Mouse (Mus musculus): ENCODE measurements around the gene Cnpy1.

The Cnpy1 gene

DNA sequence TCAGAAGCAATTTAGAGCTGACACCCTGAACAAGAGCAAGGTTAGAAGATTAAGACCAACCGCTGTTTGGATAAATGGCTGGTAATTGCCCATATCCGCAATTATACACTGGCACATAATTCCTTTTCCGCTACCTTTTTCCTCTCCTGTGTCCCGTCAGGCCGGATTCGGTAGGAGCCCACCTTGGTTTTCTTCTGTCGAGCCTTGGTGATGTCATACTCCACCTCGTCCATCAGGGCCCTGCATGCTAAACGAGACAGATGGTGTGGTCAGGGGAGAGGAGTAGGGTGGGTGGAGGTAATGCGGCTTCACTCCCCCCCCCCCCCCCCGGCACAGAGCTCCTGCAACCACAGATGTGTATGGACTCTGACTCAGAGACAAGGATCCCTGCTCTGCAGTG is at the start of gene Cnpy1:
TSS of gene Cnpy1 (minus strand) at position 233 of the 400 bp plus-strand sequence.
- no peak for DNase-seq

- DNase-seq, result peak; percentile 94
Measured at GRCm38 (mm10) chr5:28293990-28294389, 48.4 kb upstream of the Cnpy1 start.

DNA sequence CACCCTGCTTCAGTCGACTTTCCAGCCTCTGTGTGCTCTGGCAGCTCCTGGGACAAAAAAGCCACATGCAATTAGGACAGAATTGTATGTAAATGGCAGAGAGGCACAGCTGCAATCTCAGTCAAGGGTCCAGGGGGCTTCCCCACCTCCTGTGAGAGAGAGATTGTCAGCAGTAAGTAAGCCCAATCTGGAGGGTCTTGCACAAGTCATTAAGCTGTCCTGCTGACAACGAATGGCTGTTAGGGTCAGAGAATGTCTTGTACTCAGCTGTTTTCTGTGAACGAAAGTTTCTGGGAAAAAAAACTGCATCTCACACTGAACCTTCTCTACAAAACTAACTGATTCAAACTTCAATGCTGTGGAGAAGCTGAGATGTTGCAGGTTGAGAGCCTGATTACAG is 46.7 kb upstream of the Cnpy1 start:
- DNase-seq, result no peak

- DNase-seq, result no peak
Measured at GRCm38 (mm10) chr5:28291118-28291850, 45.7 kb upstream of the Cnpy1 start.

DNA sequence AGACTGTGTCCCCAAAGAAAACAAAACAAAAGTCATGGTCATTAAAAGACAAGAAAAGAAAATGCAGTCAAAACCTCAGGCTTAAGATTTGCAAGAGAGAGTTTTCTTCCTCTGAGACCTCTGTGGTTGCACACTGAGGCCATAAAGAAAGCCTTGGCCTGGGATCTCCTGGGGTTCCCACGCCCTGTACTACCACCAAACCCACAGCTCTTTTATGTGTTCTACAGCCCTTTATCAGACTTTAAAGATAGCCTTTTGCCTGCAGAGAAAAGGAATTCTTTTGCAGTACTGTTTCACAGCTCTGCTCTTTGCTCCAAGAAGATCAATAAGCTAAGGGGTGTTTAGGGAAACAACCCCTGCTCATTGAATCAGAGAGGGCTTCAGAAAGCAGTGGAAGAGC is 45.0 kb upstream of the Cnpy1 start:
- DNase-seq, result no peak

DNA sequence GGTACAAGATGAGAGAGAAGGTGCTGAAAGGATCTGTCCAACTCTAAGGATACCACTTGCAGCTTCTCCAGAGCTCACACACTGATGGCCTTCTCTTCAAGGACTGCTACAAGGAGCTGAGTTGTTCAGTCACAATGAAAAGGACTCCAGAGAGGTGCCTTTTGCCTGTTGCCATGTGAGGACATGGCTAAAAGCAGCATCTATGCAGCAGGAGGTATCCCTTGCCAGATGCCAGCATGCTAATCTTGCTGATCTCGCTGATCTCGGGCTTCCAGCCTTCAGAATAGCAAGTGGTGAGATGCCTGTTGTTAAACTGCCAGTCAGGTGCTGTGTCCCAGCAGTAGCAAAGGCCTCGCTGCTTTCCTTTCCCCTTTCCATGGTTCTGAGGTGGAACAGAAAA is 43.5 kb upstream of the Cnpy1 start:
- DNase-seq, result no peak

DNA sequence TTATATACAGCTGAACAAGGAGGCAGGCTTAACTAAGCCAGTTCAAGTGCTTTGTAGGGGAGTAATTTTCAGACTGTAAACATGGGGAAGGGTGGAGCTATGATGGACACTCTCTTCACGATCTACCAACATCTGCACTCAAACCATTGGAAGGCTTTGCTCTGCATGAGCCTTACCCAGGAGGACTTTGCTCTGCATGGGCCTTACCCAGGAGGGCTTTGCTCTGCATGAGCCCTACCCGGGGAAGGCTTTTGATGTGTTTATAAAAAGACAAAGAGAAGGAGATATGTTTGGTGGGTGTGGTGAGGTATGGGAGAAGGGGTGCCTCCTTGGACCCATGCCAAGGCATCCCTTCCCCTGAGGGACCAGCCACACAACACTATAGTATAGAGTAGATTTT is 31.7 kb upstream of the Cnpy1 start:
- no peak for DNase-seq

DNA sequence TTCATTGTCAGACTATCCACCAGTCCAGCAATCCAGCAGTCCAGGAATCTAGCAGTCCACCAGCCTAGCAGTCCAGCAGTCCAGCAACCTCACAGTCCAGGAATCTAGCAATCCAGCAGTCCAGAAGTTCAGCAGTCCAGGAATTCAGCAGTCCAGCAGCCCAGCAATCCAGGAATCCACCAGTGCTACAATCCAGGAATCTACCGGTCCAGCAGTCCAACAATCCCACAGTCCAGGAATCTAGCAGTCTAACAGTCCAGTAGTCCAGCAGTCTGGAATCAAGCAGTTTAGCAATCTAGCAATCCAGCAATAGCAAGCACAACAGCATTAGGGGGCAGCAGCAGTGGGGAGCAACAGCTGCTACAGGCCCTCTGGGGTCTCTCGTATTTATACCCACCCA is 27.2 kb upstream of the Cnpy1 start:
- DNase-seq, result no peak

- DNase-seq, result peak; percentile 82
Measured at GRCm38 (mm10) chr5:28269469-28269991, 23.9 kb upstream of the Cnpy1 start.

DNA sequence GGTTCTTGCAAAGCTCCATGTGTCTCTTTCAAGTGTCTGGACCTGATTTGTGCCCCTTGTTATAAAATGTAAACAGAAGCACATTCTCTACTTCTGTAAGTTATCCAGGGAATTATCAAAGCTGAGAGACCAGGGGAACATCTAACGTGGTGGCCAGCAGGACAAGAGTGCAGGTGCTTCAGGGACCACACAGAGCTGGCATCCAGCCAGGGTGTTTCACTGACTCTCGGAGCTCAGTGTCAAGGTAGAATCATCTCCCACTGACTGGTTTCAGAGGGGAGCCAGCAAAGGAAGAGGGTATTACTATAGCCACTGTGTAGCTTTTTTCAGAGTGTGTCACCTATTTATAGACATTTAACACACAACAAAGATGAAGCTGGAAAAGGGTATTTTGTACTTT is 22.0 kb upstream of the Cnpy1 start:
- no peak for DNase-seq

GRCm38 (mm10) chr5:28265653-28266052 is 20.0 kb upstream of the Cnpy1 start:
- DNase-seq, result no peak

DNA sequence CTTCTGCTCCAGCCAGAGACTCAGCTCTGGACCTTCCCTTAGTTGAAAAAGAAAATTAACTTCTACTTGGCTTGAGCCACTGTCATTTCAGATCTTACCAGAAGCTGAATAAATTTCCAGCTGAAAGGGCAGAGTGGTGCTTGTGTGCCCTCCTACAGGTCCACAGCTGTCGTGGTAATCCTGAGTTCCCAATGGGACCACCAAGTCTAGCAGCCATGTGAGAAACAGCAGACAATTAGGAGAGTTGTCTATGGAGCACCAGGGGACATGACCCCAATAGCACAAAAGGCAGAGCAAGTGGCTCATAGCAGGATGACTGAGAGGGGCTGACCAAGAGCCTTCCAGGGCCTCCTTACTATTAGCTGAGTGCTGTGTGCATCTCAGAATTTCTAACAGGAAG is 18.2 kb upstream of the Cnpy1 start:
- DNase-seq, result no peak

- no peak for DNase-seq
Measured at GRCm38 (mm10) chr5:28262070-28262469, 16.5 kb upstream of the Cnpy1 start.

DNA sequence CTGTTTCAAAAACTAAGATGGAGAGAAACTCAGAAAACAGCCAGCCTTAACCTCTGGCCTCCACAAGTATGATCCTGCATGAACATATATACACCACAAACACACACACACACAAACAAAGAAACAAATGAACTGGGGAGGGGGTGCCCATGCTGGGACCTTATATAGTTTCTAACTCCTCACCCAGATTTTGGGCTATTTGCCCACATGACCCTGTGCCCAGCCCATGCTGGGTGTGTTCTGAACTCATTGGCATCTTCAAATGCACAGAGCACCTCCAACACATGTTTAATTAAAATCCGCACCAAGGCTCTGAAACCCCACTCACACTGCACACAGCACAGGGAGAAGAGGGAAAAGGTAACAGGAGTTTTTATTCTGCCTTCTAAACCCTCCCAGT is 14.3 kb upstream of the Cnpy1 start:
- no peak for DNase-seq

DNA sequence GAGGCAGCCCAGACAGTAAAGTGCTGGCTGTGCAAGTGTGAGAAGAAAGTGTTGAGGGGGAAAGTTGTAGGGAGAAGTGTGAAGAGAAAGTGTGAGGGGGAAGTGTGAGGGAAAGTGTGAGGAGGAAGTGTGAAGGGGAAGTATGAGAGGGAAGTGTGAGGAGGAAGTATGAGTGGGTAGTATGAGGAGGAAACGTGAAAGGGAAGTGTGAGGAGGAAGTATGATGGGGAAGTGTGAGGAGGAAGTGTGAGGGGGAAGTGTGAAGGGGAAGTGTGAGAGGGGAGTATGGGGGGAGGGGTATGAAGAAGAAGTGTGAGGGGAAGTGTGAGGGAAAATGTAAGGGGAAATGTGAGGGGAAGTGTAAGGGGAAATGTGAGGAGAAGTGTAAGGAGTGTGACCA is 13.8 kb upstream of the Cnpy1 start:
- DNase-seq, result no peak

DNA sequence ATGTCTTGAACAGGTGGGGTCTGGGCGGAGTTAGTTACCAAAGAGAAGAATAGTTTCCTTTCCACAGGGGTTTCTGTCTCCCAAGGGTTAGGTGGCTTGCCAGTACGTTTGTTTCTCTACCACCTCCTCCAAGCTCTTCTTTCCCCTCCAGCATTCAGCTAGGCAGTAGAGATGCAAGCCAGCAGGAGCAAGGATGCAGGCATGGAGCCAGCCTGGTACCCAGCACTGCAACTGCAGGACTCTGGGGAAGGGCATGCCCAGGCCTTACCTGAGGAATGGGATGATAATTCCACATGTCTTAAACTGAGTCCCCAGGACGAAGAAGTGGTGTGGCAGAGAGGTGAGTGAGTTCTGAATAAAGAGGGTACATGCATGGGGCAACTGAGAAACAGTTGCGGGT is 12.2 kb upstream of the Cnpy1 start:
- DNase-seq, result no peak

DNA sequence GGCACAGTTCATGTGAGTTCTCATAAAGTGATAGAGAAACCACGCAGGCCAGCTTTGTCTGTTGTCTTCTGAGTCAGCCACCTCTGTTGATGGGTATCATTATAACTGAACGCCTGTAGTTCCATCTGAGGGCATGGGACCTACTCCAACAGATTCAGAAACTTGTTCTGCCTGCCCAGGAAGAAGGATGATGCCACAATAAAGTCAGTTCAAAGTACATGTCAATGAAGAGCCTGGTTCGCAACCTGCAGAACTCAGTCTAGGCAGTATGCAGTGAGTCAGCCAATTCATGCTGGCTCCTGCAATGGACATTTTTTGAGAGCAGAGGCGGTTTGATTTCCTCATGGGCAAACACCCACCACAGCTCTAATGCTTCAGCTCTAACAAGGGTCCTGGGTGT is 7.4 kb upstream of the Cnpy1 start:
- no peak for DNase-seq

DNA sequence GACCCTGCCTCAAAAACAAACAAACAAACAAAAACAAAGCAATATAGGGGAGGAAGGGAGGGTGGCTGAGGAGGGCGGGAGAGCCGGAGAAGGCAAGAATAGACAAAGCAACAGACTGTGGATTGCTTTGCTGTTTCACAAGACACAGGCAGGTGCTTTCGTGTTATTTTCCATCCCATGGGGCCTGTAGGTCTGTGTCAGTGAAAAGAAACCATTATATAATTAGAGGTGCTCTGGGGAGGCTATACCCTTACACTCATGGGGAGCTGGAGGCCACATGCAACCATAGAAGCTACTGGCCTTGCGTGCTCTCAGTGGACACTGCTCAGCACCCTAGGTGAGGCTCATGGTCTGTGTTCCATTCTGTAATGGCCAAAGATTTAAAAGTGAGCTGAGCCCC is 6.7 kb upstream of the Cnpy1 start:
- DNase-seq, result no peak

DNA sequence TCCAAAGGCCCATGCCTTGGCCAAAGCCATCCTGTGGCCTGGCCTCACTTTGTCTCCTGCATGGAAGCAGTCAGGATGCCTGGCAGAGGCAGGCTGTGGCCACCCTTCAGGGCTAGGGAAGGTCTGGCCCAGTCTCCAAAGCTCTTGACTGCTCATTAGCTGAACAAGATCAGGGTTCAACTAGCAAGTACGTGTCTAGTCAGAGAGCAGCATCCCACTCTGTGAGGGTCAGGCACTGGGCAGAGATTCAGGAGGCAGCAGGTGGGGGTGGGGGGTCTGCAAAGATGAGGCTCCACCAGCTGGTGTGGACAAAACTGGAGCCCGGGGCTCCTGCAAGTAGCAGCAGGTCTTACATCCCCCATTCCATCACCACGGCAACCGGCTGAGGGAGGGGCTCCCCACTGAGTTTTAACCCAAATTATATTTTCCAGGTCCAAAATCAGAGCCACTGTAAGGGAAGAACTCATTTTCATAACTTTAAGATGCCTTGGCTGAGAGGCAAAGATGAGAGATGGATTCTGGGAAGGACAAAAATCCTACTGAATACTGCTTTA is 5.7 kb upstream of the Cnpy1 start:
- DNase-seq, result no peak

DNA sequence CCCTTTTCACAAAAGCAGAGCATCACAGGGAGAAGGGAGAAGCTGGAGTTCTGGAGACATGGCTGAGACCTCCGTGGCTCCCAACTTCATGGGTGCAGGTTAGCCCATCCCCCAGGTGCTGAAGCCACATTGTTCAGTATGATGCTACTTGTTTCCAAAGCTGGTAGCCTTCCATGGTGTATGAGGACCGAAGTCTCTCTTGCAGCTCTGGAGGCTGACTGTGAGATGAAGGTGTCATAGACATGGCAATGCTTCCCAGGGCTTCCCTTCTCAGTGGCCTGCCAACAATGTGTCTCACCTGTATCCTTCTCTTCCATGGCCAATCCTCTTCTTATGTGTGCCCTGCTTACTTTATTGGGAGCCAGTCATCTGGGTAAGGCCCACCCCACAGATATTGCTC is 4.9 kb upstream of the Cnpy1 start:
- no peak for DNase-seq

GRCm38 (mm10) chr5:28245121-28245520 is 485 bp downstream of the Cnpy1 start:
- DNase-seq, result no peak

GRCm38 (mm10) chr5:28243501-28244177 is 2.0 kb downstream of the Cnpy1 start:
- no peak for DNase-seq

DNA sequence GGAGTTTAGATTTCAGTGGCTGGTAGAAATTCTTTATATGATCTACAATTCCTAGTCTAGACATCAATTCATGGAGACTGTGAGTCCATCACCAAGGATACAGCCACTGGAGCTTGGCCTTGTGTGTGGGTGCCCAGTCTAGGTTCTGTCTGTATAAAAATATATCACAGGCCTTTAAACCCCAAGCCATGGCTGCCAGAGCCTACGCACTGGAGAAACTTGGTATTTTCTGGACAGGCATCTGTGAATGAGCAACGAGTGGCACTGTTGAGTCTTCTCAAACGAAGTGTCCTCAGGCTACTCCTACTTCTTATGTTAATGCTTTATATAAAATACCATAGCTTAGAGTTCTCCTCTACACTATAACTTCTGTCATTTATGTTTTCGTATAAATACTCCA is 4.2 kb downstream of the Cnpy1 start:
- no peak for DNase-seq

DNA sequence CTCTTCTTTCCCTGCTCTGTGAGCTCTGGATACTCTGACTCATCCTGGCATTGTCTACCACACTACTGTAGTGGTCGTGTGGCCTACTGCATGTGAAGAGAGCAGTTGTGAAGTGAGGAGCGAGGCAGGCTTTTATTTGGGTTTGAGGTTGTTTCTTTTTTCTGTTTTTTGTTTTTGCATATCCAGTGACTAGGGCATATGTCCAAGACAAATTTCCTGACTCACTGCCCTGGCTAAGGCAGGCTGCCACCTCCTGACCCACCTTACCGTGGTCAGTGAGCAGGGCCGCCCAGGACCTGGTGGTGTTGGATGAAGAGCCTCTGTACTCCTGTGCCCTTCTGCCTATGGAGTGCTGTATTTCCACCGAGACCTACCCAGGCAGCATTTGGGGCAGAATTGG is 5.8 kb downstream of the Cnpy1 start:
- no peak for DNase-seq
